Mouse (Mus musculus): Measurements from ENCODE around the gene Ube2m. TPM values are rescaled to one million over a fixed set of nuclear protein-coding genes. Genes with fewer than 3 reads are reported as not detected.

The Ube2m gene
- polyA plus RNA-seq, 1 experiment, result 273 TPM

DNA sequence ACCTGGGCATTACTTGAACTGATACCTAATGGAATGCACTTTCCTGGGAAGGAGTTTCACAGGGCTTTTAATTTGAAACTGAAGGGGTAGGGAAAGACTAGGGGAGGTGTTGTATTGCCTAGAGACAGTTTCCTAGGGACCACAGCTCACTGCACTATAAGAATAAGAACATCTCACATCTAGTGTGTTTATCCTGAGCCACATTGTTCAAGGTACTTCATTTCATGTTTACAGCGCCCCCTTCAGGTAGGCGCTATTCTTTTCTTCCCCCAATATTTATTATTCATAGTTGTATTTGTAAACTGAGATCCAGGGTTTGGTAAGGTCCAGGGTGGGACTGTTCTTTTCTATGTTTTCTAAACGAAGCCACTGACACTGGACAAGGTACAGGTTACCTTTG, 45.9 kb downstream of the Ube2m start:
- H3K27ac ChIP-seq (ENCODE audit: insufficient read depth, low read length), result no peak overlapping the region
- no peaks in the 10 kb centered on the region for H3K4me1 ChIP-seq (ENCODE audit: control insufficient read depth, insufficient read depth, low read length)
- TF ChIP-seq POLR2A (IDR thresholded peaks at IDR 0.05; ENCODE audit: low read depth, low read length), result no peak
- TF ChIP-seq CTCF (IDR thresholded peaks at IDR 0.05; ENCODE audit: borderline replicate concordance, insufficient read depth, low read length), result no peak
- no peak overlapping the region for H3K4me3 ChIP-seq (ENCODE audit: insufficient read depth, low read length)

DNA sequence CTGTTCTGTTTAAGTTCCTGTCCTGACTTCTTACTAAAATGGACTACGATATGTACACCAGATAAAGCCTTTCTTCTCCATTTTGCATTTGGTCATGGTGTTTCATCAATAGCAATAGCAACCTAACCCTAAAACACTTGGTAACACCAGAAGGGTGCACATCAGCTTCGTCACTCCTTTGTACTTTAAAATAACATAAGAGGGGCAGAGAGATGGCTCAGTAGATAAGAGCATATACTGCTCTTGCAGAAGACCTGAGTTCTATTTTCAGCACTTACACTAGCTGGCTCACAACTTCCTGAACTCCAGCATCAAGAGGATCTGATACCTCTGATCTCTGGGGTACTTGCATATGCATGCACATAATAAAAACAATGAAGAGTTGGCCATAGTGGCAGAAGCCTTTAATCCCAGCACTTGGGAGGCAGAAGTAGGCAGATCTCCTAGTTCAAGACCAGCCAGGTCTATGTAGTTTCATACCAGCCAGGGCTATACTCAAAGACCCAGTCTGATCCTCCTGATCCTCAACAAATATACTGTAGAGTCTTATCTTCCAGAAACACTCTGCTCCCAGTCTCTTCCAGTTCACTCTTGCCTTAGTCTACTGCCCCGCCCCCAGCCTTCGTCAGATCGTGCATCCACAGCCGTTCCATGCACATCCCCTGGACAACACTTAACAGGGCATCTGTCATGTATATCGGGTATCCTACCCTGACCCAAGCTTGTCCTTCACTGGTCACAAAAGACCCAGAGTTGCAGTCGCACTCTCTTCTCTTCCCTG, 50.5 kb downstream of the Ube2m start:
- no peak overlapping the region for H3K27ac ChIP-seq (ENCODE audit: insufficient read depth, low read length)

DNA sequence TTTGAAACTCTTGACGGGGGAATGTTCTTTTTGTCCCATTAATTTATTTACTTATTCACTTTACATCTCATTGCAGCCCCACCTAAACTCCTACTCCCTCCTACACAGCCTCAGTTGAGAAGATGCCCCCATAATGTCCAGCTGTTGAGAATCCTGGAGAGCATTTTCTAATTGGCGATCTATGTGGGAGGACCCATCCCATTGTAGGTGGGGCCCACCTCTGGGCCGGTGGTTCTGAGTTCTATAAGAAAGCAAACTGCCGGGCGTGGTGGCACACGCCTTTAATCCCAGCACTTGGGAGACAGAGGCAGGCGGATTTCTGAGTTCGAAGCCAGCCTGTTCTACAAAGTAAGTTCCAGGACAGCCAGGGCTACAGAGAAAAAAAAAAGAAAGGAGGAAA, 51.2 kb downstream of the Ube2m start:
- no peaks in the 10 kb centered on the region for H3K4me1 ChIP-seq (ENCODE audit: control insufficient read depth, insufficient read depth, low read length)
- no peak overlapping the region for H3K4me3 ChIP-seq (ENCODE audit: insufficient read depth, low read length)
- TF ChIP-seq CTCF (IDR thresholded peaks at IDR 0.05; ENCODE audit: borderline replicate concordance, insufficient read depth, low read length) (no peak), POLR2A (IDR thresholded peaks at IDR 0.05; ENCODE audit: low read depth, low read length) (no peak)
- H3K27ac ChIP-seq (ENCODE audit: insufficient read depth, low read length), result no peak overlapping the region

More for the DNA sequence above, 50.5 kb downstream of the Ube2m start:
- Histone ChIP-seq H3K4me1 (ENCODE audit: control insufficient read depth, insufficient read depth, low read length) (no peaks in the 10 kb centered on the region), H3K4me3 (ENCODE audit: insufficient read depth, low read length) (no peak overlapping the region)
- TF ChIP-seq POLR2A (IDR thresholded peaks at IDR 0.05; ENCODE audit: low read depth, low read length), result no peak
- TF ChIP-seq CTCF (IDR thresholded peaks at IDR 0.05; ENCODE audit: borderline replicate concordance, insufficient read depth, low read length), result no peak

DNA sequence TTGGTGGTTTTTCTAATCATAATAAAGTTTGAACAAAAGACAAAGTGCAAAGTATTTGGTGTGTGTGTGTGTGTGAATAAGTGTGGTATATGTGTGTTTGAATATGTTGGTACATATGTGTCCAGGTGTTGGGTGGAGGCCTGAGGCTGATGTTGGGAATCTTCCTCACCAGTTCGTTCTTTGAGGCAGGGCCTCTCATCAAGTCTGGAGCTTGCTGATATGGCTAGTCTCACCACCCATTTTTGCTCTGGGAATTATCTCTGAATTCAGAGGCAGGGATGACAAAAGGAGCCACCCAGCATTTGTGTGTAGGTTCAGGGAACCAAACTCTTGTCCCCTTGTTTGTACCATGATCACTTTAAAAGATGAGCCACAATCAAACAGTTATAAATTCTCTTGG, 52.4 kb downstream of the Ube2m start:
- no peak overlapping the region for H3K27ac ChIP-seq (ENCODE audit: insufficient read depth, low read length)
- H3K4me3 ChIP-seq (ENCODE audit: insufficient read depth, low read length), result no peak overlapping the region
- H3K4me1 ChIP-seq (ENCODE audit: control insufficient read depth, insufficient read depth, low read length), result no peaks in the 10 kb centered on the region
- TF ChIP-seq CTCF (IDR thresholded peaks at IDR 0.05; ENCODE audit: borderline replicate concordance, insufficient read depth, low read length) (no peak), POLR2A (IDR thresholded peaks at IDR 0.05; ENCODE audit: low read depth, low read length) (no peak)

Other genes starting within 250 kb of the Ube2m start
- 1.5 and 1.9 TPM in 2 replicates for gene Zscan18, start 234.6 kb downstream of the Ube2m start, polyA plus RNA-seq (2011; ENCODE audit: insufficient read length, low read depth, missing spikeins)
- 9.0 and 12.2 TPM in 2 replicates for gene Zfp329, start 219.4 kb downstream of the Ube2m start, polyA plus RNA-seq (2011; ENCODE audit: insufficient read length, low read depth, missing spikeins)
- 25.6 and 27.3 TPM in 2 replicates for gene Zfp110, start 203.5 kb downstream of the Ube2m start, polyA plus RNA-seq (2011; ENCODE audit: insufficient read length, low read depth, missing spikeins)
- 2.9 and 3.4 TPM in 2 replicates for gene Zfp128, start 157.1 kb downstream of the Ube2m start, polyA plus RNA-seq (2011; ENCODE audit: insufficient read length, low read depth, missing spikeins)
- 7.6 and 9.8 TPM in 2 replicates for gene Zscan22, start 140.5 kb downstream of the Ube2m start, polyA plus RNA-seq (2011; ENCODE audit: insufficient read length, low read depth, missing spikeins)
- 1,341 and 1,449 TPM in 2 replicates for gene Rps5, start 116.0 kb downstream of the Ube2m start, polyA plus RNA-seq (2011; ENCODE audit: insufficient read length, low read depth, missing spikeins)
- 0.30 and 0.63 TPM in 2 replicates for gene Rnf225, start 110.9 kb downstream of the Ube2m start, polyA plus RNA-seq (2011; ENCODE audit: insufficient read length, low read depth, missing spikeins)
- 5.5 and 6.9 TPM in 2 replicates for gene Zfp324, start 72.4 kb downstream of the Ube2m start, polyA plus RNA-seq (2011; ENCODE audit: insufficient read length, low read depth, missing spikeins)
- 2.4 and 2.8 TPM in 2 replicates for gene Zfp446, start 60.4 kb downstream of the Ube2m start, polyA plus RNA-seq (2011; ENCODE audit: insufficient read length, low read depth, missing spikeins)
- gene Slc27a5, start 40.1 kb downstream of the Ube2m start, polyA plus RNA-seq (2011; ENCODE audit: insufficient read length, low read depth, missing spikeins), result not detected in 2 replicates
- gene Trim28, start 39.2 kb downstream of the Ube2m start, polyA plus RNA-seq (2011; ENCODE audit: insufficient read length, low read depth, missing spikeins), result 352 and 453 TPM in 2 replicates
- 14.2 and 16.9 TPM in 2 replicates for gene Zbtb45, start 28.2 kb downstream of the Ube2m start, polyA plus RNA-seq (2011; ENCODE audit: insufficient read length, low read depth, missing spikeins)
- gene Chmp2a, start 3.5 kb downstream of the Ube2m start, polyA plus RNA-seq (2011; ENCODE audit: insufficient read length, low read depth, missing spikeins), result 85.6 and 98.6 TPM in 2 replicates
- gene Mzf1, start 16.5 kb upstream of the Ube2m start, polyA plus RNA-seq (2011; ENCODE audit: insufficient read length, low read depth, missing spikeins), result 0.80 and 1.0 TPM in 2 replicates
- not detected in 2 replicates for gene Vmn1r85, start 56.9 kb upstream of the Ube2m start, polyA plus RNA-seq (2011; ENCODE audit: insufficient read length, low read depth, missing spikeins)
- gene Vmn1r86, start 81.6 kb upstream of the Ube2m start, polyA plus RNA-seq (2011; ENCODE audit: insufficient read length, low read depth, missing spikeins), result not detected in 2 replicates
- gene Vmn1r87, start 101.9 kb upstream of the Ube2m start, polyA plus RNA-seq (2011; ENCODE audit: insufficient read length, low read depth, missing spikeins), result 0.28 TPM in 1 of 2 replicates, not detected in the other
- gene Vmn1r88, start 121.3 kb upstream of the Ube2m start, polyA plus RNA-seq (2011; ENCODE audit: insufficient read length, low read depth, missing spikeins), result 0.07 and 0.09 TPM in 2 replicates
- gene Vmn1r89, start 174.7 kb upstream of the Ube2m start, polyA plus RNA-seq (2011; ENCODE audit: insufficient read length, low read depth, missing spikeins), result not detected in 2 replicates
- gene Lig1, start 239.0 kb upstream of the Ube2m start, polyA plus RNA-seq (2011; ENCODE audit: insufficient read length, low read depth, missing spikeins), result 29.9 and 37.1 TPM in 2 replicates
- 6.5 and 9.0 TPM in 2 replicates for gene Zswim9, start 240.4 kb upstream of the Ube2m start, polyA plus RNA-seq (2011; ENCODE audit: insufficient read length, low read depth, missing spikeins)

Measured in embryonic fibroblast, embryonic 13.5 days (primary cell).